Mouse (Mus musculus): ENCODE measurements around the gene Samd5.
A peak's percentile ranks its signal among the peaks of the same experiment; 100 is the strongest.

Gene Samd5

DNA sequence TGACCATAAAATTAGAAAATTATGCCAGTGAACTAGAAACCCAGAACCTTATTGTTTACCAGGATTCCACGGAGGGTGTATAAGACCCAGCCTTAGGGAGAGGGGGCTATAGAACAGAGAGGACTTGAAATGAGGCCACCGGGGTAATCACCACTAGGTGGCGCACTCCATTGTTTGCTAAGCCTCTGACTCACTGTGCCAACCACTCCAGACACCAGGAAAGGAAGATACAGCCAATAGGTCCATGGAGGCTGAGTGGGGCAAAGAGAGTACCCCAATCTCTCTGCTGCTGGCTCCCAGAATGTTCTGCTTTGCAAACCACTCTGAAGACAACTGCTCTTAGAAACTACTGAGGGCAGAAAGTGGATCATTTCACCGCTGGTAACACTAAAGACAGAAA, 99.4 kb downstream of the Samd5 start:
- peak; percentile 12 to 35 for DNase-seq (ENCODE audit: low spot score in 2 of 2)

DNA sequence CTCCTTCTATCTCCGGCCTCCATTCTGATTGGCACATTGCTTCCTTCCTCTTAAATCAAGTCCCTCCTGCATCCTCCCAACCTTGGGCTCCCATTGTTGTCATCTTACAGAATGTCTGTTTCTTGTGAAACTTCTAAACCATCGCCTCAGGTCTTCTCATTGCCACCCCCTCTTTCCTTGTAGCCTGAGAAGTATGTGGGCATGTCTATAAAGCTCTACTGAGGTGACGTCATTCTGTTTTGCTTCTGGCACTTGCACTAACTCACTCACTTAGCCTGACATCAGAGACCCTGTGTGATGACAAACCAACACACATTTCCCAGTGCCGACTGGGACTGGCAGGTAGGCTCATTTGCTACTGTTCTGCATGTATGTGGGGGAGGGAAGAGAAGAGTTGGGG, 100.9 kb downstream of the Samd5 start:
- no peak for DNase-seq (ENCODE audit: low spot score in 2 of 2)

Data from natural killer cell, adult 2 months (primary cell).